Comparison of ENCODE assay signal across 9 mouse cellular contexts in the genomic region with DNA sequence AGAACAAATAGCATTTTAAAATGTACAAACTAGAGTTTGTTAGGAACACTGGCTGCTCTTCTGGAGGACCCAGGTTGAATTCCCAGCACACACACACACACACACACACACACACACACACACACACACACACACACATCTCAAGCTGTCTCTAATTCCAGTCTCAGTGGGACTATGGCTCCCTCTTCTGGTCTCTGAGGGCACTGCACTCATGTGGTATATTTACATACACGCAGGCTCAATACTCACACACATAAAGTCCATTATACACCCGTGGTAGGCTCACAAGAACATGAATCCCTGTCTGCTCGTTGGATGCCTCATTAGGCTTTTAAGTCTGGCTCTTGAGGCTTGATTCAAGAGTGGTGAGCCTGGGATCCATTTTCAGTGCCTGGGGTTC. TPM values are rescaled to one million over a fixed set of nuclear protein-coding genes. Genes with fewer than 3 reads are reported as not detected.
DNase-seq lines count a peak whose midpoint lies in the region; ATAC-seq and TF ChIP-seq lines count a peak whose summit lies in the region.
"Had no signal": no experiment of that assay in that cellular context is flagged by ENCODE, and none has a peak within 500 bp of the region (broad histone marks: within the 10 kb centered on the region; RNA-seq: fewer than 3 reads in every experiment).

No protein-coding gene starts in this region.

- no peak overlapping the region for H3K9ac ChIP-seq in hindbrain, embryonic 11.5 days (ENCODE audit: low read depth, low read length)
- no peak overlapping the region for H3K9ac ChIP-seq in hindbrain, embryonic 13.5 days
- H3K9ac ChIP-seq in lung, postnatal 0 days (replicated peaks; ENCODE audit: low read depth), result no peak overlapping the region
- H3K9ac ChIP-seq: liver, embryonic 13.5 days had no signal

- H3K9me3 ChIP-seq in hindbrain, embryonic 11.5 days (ENCODE audit: control insufficient read depth, low read length), result no peaks in the 10 kb centered on the region
- H3K9me3 ChIP-seq in hindbrain, embryonic 13.5 days, result no peaks in the 10 kb centered on the region; the same call in none of the 2 replicates
- no peaks in the 10 kb centered on the region for H3K9me3 ChIP-seq in lung, postnatal 0 days (ENCODE audit: low read length)
- H3K9me3 ChIP-seq: liver, embryonic 13.5 days had no signal

- H3K79me2 ChIP-seq in C2C12 (ENCODE audit: control insufficient read depth, insufficient read depth), result no peaks in the 10 kb centered on the region

- no peaks in the 10 kb centered on the region for H3K79me3 ChIP-seq in C2C12 (ENCODE audit: low read depth)

- H3K4me3 ChIP-seq in hindbrain, embryonic 11.5 days (ENCODE audit: low read depth, low read length), result no peak overlapping the region
- H3K4me3 ChIP-seq in hindbrain, embryonic 13.5 days, result no peak overlapping the region
- H3K4me3 ChIP-seq in C2C12 (ENCODE audit: insufficient read depth, poor library complexity, severe bottlenecking), result no peak overlapping the region
- H3K4me3 ChIP-seq in lung, postnatal 0 days (ENCODE audit: low read depth, low read length), result no peak overlapping the region
- H3K4me3 ChIP-seq: liver, embryonic 13.5 days had no signal

- no peaks in the 10 kb centered on the region for H3K27me3 ChIP-seq in hindbrain, embryonic 11.5 days (ENCODE audit: control insufficient read depth, insufficient read depth, low read length)
- H3K27me3 ChIP-seq in hindbrain, embryonic 13.5 days, result no peaks in the 10 kb centered on the region
- peaks cover 8% of the 10 kb centered on the region for H3K27me3 ChIP-seq in C2C12 (ENCODE audit: control insufficient read depth, insufficient read depth, insufficient read length)
- H3K27me3 ChIP-seq in lung, postnatal 0 days (replicated peaks; ENCODE audit: insufficient read depth, low read length), result no peaks in the 10 kb centered on the region
- H3K27me3 ChIP-seq: liver, embryonic 13.5 days had no signal

- no peak for TF ChIP-seq EP300 in lung, postnatal 0 days (IDR thresholded peaks at IDR 0.05)

- no peak overlapping the region for H3K27ac ChIP-seq in hindbrain, embryonic 11.5 days (ENCODE audit: low read depth, low read length)
- H3K27ac ChIP-seq in hindbrain, embryonic 13.5 days, result no peak overlapping the region
- H3K27ac ChIP-seq in lung, postnatal 0 days (ENCODE audit: low read length), result no peak overlapping the region
- H3K27ac ChIP-seq: liver, embryonic 13.5 days had no signal

- no peaks in the 10 kb centered on the region for H3K4me1 ChIP-seq in hindbrain, embryonic 11.5 days (replicated peaks; ENCODE audit: control insufficient read depth, insufficient read depth, low read length)
- H3K4me1 ChIP-seq in hindbrain, embryonic 13.5 days (replicated peaks), result no peaks in the 10 kb centered on the region
- peaks cover 3% of the 10 kb centered on the region; the same call in 1 of the 2 replicates for H3K4me1 ChIP-seq in lung, postnatal 0 days (ENCODE audit: insufficient read depth, low read depth, low read length)
- H3K4me1 ChIP-seq: liver, embryonic 13.5 days had no signal

- no peak overlapping the region for H3ac ChIP-seq in C2C12 (ENCODE audit: control insufficient read depth, insufficient read length, low read depth)

- no peak overlapping the region for H3K4me2 ChIP-seq in hindbrain, embryonic 11.5 days (replicated peaks; ENCODE audit: low read depth, low read length)
- H3K4me2 ChIP-seq in hindbrain, embryonic 13.5 days, result no peak overlapping the region
- H3K4me2 ChIP-seq in lung, postnatal 0 days (replicated peaks; ENCODE audit: low read depth, low read length), result no peak overlapping the region
- H3K4me2 ChIP-seq: liver, embryonic 13.5 days had no signal

- TF ChIP-seq CTCF in C2C12 (IDR thresholded peaks at IDR 0.05; ENCODE audit: control insufficient read depth, insufficient read depth, insufficient read length), result peak; percentile 3
- peak; percentile 80 for TF ChIP-seq CTCF in lung, postnatal 0 days (IDR thresholded peaks at IDR 0.05)

- ATAC-seq in hindbrain, embryonic 11.5 days (ENCODE audit: low FRiP score), result no peak
- no peak for ATAC-seq in hindbrain, embryonic 13.5 days (ENCODE audit: low FRiP score)
- no peak for ATAC-seq in lung, postnatal 0 days
- no peak for ATAC-seq in frontal cortex, adult (ENCODE audit: low TSS enrichment)

- 49% methylated on average over 3 of the region's 3 CpGs for WGBS in hindbrain, embryonic 11.5 days
- 34% methylated on average over 3 of the region's 3 CpGs for WGBS in hindbrain, embryonic 13.5 days
- 40% methylated on average over 3 of the region's 3 CpGs for WGBS in lung, postnatal 0 days

- DNase-seq in hindbrain, embryonic 11.5 days (ENCODE audit: low spot score), result peak; percentile 8
- DNase-seq in c-Kit-positive CD71-positive TER-119-negative erythroid progenitor cells, embryonic 14.5 days (ENCODE audit: low read depth), result peak; percentile 21
- DNase-seq in lung, postnatal 0 days (ENCODE audit: low spot score), result no peak
- no peak for DNase-seq in layer of hippocampus, adult 9-10 months (ENCODE audit: low spot score)
- no peak for DNase-seq in layer of hippocampus, postnatal 14 days (ENCODE audit: low spot score in 2 of 2)
- DNase-seq: liver, embryonic 13.5 days had no signal

- H3K36me3 ChIP-seq in hindbrain, embryonic 11.5 days (ENCODE audit: control insufficient read depth, insufficient read depth, low read length), result no peaks in the 10 kb centered on the region
- no peaks in the 10 kb centered on the region for H3K36me3 ChIP-seq in hindbrain, embryonic 13.5 days
- no peaks in the 10 kb centered on the region for H3K36me3 ChIP-seq in C2C12 (ENCODE audit: control insufficient read depth, insufficient read depth)
- H3K36me3 ChIP-seq in lung, postnatal 0 days (ENCODE audit: insufficient read depth, low read length), result no peaks in the 10 kb centered on the region
- H3K36me3 ChIP-seq: liver, embryonic 13.5 days had no signal

TF ChIP-seq in C2C12, 6 proteins besides CTCF, POLR2A, EP300 and RAD21:
- TF ChIP-seq MAX (IDR thresholded peaks at IDR 0.05), result no peak
- no peak for TF ChIP-seq MYOG (IDR thresholded peaks at IDR 0.05; ENCODE audit: control insufficient read depth, extremely low read depth, insufficient read length)
TF ChIP-seq in C2C12: peak in this region for 0.

RNA-seq across cellular contexts. Expression of gene Cyp2b10, which starts 6.6 kb away (rescaled TPM):
- not detected in 2 replicates for polyA plus RNA-seq in hindbrain, embryonic 11.5 days (2014; fragmentation: Nextera tagmentation; extraction: Ambion mirVana)
- not detected in 2 replicates for polyA plus RNA-seq in hindbrain, embryonic 13.5 days (2015; fragmentation: Nextera tagmentation; extraction: Ambion mirVana)
- not detected for polyA plus RNA-seq in C2C12 (2012; fragmentation: generic; extraction: Trizol)
- 8.3 and 11.8 TPM in 2 replicates for polyA plus RNA-seq in lung, postnatal 0 days (2015; fragmentation: Nextera tagmentation; extraction: Ambion mirVana)
- not detected for total RNA-seq in layer of hippocampus, postnatal 14 days (2021)

Comparison
In these comparisons a context has a peak if more than half of its experiments do, and no peak if none do; other contexts are left out.
1. DNase-seq: peak in hindbrain, embryonic 11.5 days (single experiment) and c-Kit-positive CD71-positive TER-119-negative erythroid progenitor cells, embryonic 14.5 days (single experiment); none in lung, postnatal 0 days (single experiment), layer of hippocampus, adult 9-10 months (single experiment) and layer of hippocampus, postnatal 14 days (0 of 2).